Mouse (Mus musculus): ENCODE results near the gene Chodl. TPM values are rescaled to one million over a fixed set of nuclear protein-coding genes. Genes with fewer than 3 reads are reported as not detected.

Chodl gene
- polyA plus RNA-seq, 1 experiment from 2014 or later: 6.1 TPM

Other genes starting within 250 kb of the Chodl start
- not detected in 2 replicates for gene Tmprss15, start 160.1 kb downstream of the Chodl start, polyA plus RNA-seq (2016; fragmentation: Nextera tagmentation; extraction: Ambion mirVana)